Mouse (Mus musculus) neural tube, embryonic 14.5 days (tissue): Measurements from ENCODE around the gene Herc2. TPM values are rescaled to one million over a fixed set of nuclear protein-coding genes. Genes with fewer than 3 reads are reported as not detected.

Experiments
- ATAC-seq: fragments of 200-750 bp; cut with Nextera tagmentation; 2 replicates; pipeline ENCODE4 v1.8.0; 2017; ENCODE audit warnings: low read depth, mild to moderate bottlenecking, moderate TSS enrichment, moderate library complexity
- H3K27ac ChIP-seq: fragments of 300-500 bp; sonication (generic); 2 replicates; pipeline ENCODE4 v1.5.1; 2014; ENCODE audit warnings: low read depth, mild to moderate bottlenecking, control low read depth, low read length, moderate library complexity, mixed read lengths
- H3K27me3 ChIP-seq: fragments of 300-500 bp; sonication (generic); 2 replicates; pipeline ENCODE4 v1.6.1; 2014; ENCODE audit warnings: low read length; ENCODE audit not compliant: control insufficient read depth, insufficient read depth
- H3K36me3 ChIP-seq: fragments of 300-500 bp; sonication (generic); 2 replicates; pipeline ENCODE4 v1.6.1; 2014; ENCODE audit warnings: low read length, mixed read lengths; ENCODE audit not compliant: control insufficient read depth, insufficient read depth
- H3K4me1 ChIP-seq: fragments of 300-500 bp; sonication (generic); 2 replicates; pipeline ENCODE4 v1.6.1; 2014; ENCODE audit warnings: low read length; ENCODE audit not compliant: control insufficient read depth, insufficient read depth
- H3K4me2 ChIP-seq: fragments of 300-500 bp; sonication (generic); 2 replicates; pipeline ENCODE4 v1.6.1; 2014; ENCODE audit warnings: mild to moderate bottlenecking, low read depth, low read length, control low read depth
- H3K4me3 ChIP-seq: fragments of 300-500 bp; sonication (generic); 2 replicates; pipeline ENCODE4 v1.5.1; 2014; ENCODE audit warnings: low read depth, low read length, control low read depth, mixed read lengths
- H3K9ac ChIP-seq: fragments of 300-500 bp; sonication (generic); replicated peaks from 2 replicates; pipeline ENCODE4 v1.6.1; 2014; ENCODE audit warnings: low read depth, mild to moderate bottlenecking, control low read depth, low read length, mixed read lengths
- H3K9me3 ChIP-seq: fragments of 300-500 bp; sonication (generic); 2 replicates; pipeline ENCODE4 v1.6.1; 2016; ENCODE audit warnings: low read length; ENCODE audit not compliant: control insufficient read depth
- WGBS: fragments of 180-500 bp; shearing (Covaris S2); extraction: QIAGEN DNeasy Blood & Tissue Kit; methylation state at CpG from one replicate; pipeline ENCODE4 v1.1.7; 2014; 5-methylcytosine and 5-hydroxymethylcytosine counted together
- polyA plus RNA-seq: library from polyadenylated mRNA; unstranded; fragments of >200 nt; fragmentation: Nextera tagmentation; extraction: Ambion mirVana; gene quantifications from 2 replicates; pipeline ENCODE4 v1.2.1, GENCODE M21; 2014

The Herc2 gene
- polyA plus RNA-seq, 1 experiment from 2014 or later: 66.4 TPM

GRCm38 (mm10) chr7:56239543-56239942 lies 189.5 kb downstream of the Herc2 start, which contains the start of gene Oca2:
Oca2 (plus strand) TSS chr7:56239760.
- H3K4me3 ChIP-seq: no peak within 1 kb of the TSS
- H3K4me2 ChIP-seq: no peak within 1 kb of the TSS
- ATAC-seq: no peak
- H3K4me1 ChIP-seq: no peaks in the 10 kb centered on the region
- no peak within 1 kb of the TSS for H3K9ac ChIP-seq
- H3K27ac ChIP-seq: no peak within 1 kb of the TSS
- H3K36me3 ChIP-seq: no peaks in the 10 kb centered on the region
- 41% methylated on average over 3 of the region's 3 CpGs for WGBS
- no peaks in the 10 kb centered on the region for H3K9me3 ChIP-seq
- H3K27me3 ChIP-seq: no peaks in the 10 kb centered on the region

DNA sequence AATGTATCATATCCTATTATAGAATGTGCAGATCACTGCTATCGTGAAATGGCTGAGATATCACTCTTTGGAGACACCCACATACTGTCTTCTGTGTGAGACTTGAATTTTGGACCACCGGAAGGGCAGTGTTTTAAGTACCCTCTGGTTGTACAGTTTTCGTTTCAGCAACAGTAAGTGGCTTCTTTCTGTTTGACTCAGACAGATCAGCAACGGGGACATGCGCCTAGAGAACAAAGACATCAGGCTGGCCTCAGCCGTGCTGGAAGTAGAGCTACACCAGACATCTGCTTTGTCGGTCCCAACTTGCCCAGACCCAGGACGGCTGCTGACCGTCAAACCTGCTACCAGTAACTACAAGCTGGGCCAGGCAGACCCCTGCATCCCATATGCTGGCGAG lies 204.6 kb downstream of the Herc2 start:
- 86% methylated on average over 10 of the region's 10 CpGs for WGBS
- no peak overlapping the region for H3K4me3 ChIP-seq
- no peaks in the 10 kb centered on the region for H3K36me3 ChIP-seq
- ATAC-seq: no peak
- H3K27me3 ChIP-seq: no peaks in the 10 kb centered on the region
- no peaks in the 10 kb centered on the region for H3K9me3 ChIP-seq
- H3K9ac ChIP-seq: no peak overlapping the region
- H3K4me1 ChIP-seq: no peaks in the 10 kb centered on the region
- no peak overlapping the region for H3K27ac ChIP-seq
- no peak overlapping the region for H3K4me2 ChIP-seq

- 71% methylated on average over 3 of the region's 3 CpGs for WGBS
Observed at GRCm38 (mm10) chr7:56257875-56258441, 208.0 kb downstream of the Herc2 start.

DNA sequence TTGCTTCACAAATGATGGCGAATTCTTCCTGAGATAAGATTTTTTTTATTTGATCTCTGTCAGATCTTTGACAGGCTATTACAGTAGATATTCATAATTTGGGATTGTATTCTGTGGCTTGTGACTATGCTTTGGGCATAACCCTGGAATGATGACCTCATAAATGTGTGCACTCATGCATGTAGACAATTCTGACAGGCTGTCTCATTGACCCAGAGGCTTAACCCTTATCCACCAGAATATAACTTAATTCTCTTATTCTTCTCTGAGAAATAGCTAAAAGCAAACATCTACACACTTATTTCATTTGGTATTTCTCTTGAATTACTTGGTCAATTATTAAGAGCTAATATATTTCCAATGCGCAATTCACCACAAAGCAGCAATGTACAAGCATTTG lies 227.5 kb downstream of the Herc2 start:
- Histone ChIP-seq H3K4me2 (no peak overlapping the region), H3K27me3 (no peaks in the 10 kb centered on the region), H3K9me3 (no peaks in the 10 kb centered on the region), H3K9ac (no peak overlapping the region), H3K4me1 (no peaks in the 10 kb centered on the region), H3K27ac (no peak overlapping the region), H3K36me3 (no peaks in the 10 kb centered on the region), H3K4me3 (no peak overlapping the region)
- 90% methylated on average over 2 of the region's 2 CpGs for WGBS
- no peak for ATAC-seq

More at GRCm38 (mm10) chr7:56257875-56258441, 208.0 kb downstream of the Herc2 start:
- no peak overlapping the region for H3K27ac ChIP-seq
- H3K9me3 ChIP-seq: no peaks in the 10 kb centered on the region
- no peaks in the 10 kb centered on the region for H3K4me1 ChIP-seq
- H3K27me3 ChIP-seq: no peaks in the 10 kb centered on the region
- H3K4me2 ChIP-seq: no peak overlapping the region
- no peaks in the 10 kb centered on the region for H3K36me3 ChIP-seq
- H3K9ac ChIP-seq: no peak overlapping the region
- H3K4me3 ChIP-seq: no peak overlapping the region
- ATAC-seq: no peak

Other genes starting within 250 kb of the Herc2 start
- 39.2 and 50.1 TPM in 2 replicates for gene Cyfip1, start 208.5 kb upstream of the Herc2 start, polyA plus RNA-seq
- 38.5 and 47.9 TPM in 2 replicates for gene Nipa2, start 87.7 kb upstream of the Herc2 start, polyA plus RNA-seq
- 23.6 and 23.9 TPM in 2 replicates for gene Nipa1, start 30.2 kb upstream of the Herc2 start, polyA plus RNA-seq
- gene Oca2, start 189.6 kb downstream of the Herc2 start, polyA plus RNA-seq: 0.37 and 0.39 TPM in 2 replicates